Mouse (Mus musculus) Patski (cell line): Measurements from ENCODE around the gene Tmem132d. TPM values are rescaled to one million over a fixed set of nuclear protein-coding genes. Genes with fewer than 3 reads are reported as not detected.
"Not testable (repeated sequence)": the region's sequence is repeated elsewhere in the genome, so short reads cannot be mapped to it uniquely, and the experiment has no call there.

Experiments
- ATAC-seq: fragments of 100-300 bp; one replicate; pipeline ENCODE4 v1.8.0; 2021
- CTCF ChIA-PET: fragments of 350-600 bp; sonication (Branson Sonifier 250); formaldehyde crosslinking; loops from one replicate; lab custom pipeline; 2022; ENCODE audit warnings: inconsistent platforms; lab: Charles Lee
- POLR2A ChIA-PET: fragments of 350-600 bp; sonication (Branson Sonifier 250); formaldehyde crosslinking; loops from one replicate; lab custom pipeline; 2022; ENCODE audit warnings: antibody characterized with exemption, inconsistent platforms; lab: Charles Lee
- DNase-seq: peaks from one replicate; pipeline ENCODE4 v3.0.0-alpha.2; 2011; ENCODE audit warnings: low read depth, low spot score
- H3K27me3 ChIP-seq: fragments of 371-371 bp; one replicate; pipeline ENCODE4 v1.5.1; 2021
- CTCF ChIP-seq: fragments of 100-300 bp; IDR thresholded peaks from one replicate; pipeline ENCODE4 v1.5.1; 2021
- in situ Hi-C: fragments of 300-500 bp; cut with MboI; formaldehyde crosslinking; loops from 3 replicates; pipeline ENCODE4 v1.11.1; 2018; ENCODE audit warnings: low pct_unique_long_range_greater_than_20kb, mixed read lengths
- polyA plus RNA-seq: library from polyadenylated mRNA; unstranded; gene quantifications from one replicate; pipeline ENCODE4 v1.2.3, GENCODE M21; 2021

The Tmem132d gene
- polyA plus RNA-seq, 1 experiment from 2014 or later, result not detected

GRCm38 (mm10) chr5:127952800-127953199, 480.1 kb downstream of the Tmem132d start:
- no peak for TF ChIP-seq CTCF
- no peaks in the 10 kb centered on the region for H3K27me3 ChIP-seq
- POLR2A ChIA-PET, result no interaction called here
- CTCF ChIA-PET, result interaction anchor here (0.9 kb wide), 1 partner anchor 12 kb away, joined by 3 read pairs; no protein-coding TSS in a partner anchor
- no peak for ATAC-seq
- in situ Hi-C loops, result no loop called here
- no peak for DNase-seq

DNA sequence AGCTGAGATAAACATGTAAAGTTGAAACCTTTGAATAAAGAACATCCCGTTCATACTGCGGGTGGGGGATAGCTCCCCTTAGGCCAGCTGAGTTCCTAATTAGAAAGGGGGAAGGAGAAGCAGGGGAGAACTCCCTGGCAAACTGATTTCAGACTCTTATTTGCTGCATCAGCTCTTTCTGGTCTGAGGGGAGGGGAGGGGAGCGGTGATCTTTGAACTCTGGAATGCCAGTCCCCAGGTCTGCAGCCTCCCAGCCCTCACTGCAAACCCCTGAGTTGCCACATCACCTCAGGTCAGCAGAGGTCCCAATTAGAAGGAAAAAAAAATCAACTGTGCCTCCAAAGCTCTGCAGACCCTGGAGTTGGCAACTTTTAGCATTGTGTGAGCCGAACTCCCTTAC, 482.3 kb downstream of the Tmem132d start:
- ATAC-seq (no peak), DNase-seq (no peak)
- ChIA-PET POLR2A (no interaction called here), CTCF (no interaction called here)
- in situ Hi-C loops, result no loop called here
- no peaks in the 10 kb centered on the region for H3K27me3 ChIP-seq
- no peak for TF ChIP-seq CTCF

GRCm38 (mm10) chr5:127947275-127947674, 485.6 kb downstream of the Tmem132d start:
- ATAC-seq, result no peak
- no peak for DNase-seq
- ChIA-PET POLR2A (interaction anchor here (0.6 to 1.6 kb wide), 2 partner anchors 11 to 305 kb away, joined by 3 read pairs; no protein-coding TSS in a partner anchor), CTCF (no interaction called here)
- TF ChIP-seq CTCF, result peak; percentile 30
- in situ Hi-C loops, result no loop called here
- no peaks in the 10 kb centered on the region for H3K27me3 ChIP-seq

GRCm38 (mm10) chr5:127942171-127942570, 490.7 kb downstream of the Tmem132d start:
- CTCF ChIA-PET, DNase-seq, POLR2A ChIA-PET, ATAC-seq, H3K27me3 ChIP-seq, in situ Hi-C loops: not testable (repeated sequence)

DNA sequence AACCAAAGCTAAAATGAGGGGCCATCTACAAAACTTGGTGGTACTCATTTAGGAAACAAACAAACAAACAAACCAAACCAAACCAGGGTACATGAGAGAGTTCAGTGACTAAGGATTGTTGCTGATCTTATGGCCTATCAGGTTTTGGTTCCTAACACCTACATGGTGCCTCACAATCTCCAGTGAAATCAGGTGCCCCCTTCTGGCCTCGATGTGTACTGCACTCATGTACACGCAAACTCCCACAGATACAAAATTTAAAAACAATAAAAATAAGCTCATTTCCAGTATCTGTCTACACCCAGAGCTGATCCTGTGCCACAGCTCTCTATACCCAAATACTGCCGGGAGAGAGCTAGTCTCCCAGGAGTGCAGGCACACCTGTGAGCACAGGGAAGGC, 495.0 kb downstream of the Tmem132d start:
- no peak for DNase-seq
- POLR2A ChIA-PET, result no interaction called here
- CTCF ChIA-PET, result no interaction called here
- TF ChIP-seq CTCF, result no peak
- no peak for ATAC-seq
- in situ Hi-C loops, result no loop called here
- H3K27me3 ChIP-seq, result no peaks in the 10 kb centered on the region

- in situ Hi-C loops, result no loop called here
- no peak for TF ChIP-seq CTCF
- ChIA-PET CTCF (no interaction called here), POLR2A (no interaction called here)
- H3K27me3 ChIP-seq, result no peaks in the 10 kb centered on the region
- no peak for DNase-seq
- no peak for ATAC-seq
These were observed 503.2 kb downstream of the Tmem132d start for GRCm38 (mm10) chr5:127929687-127930086.

- TF ChIP-seq CTCF, result no peak
- in situ Hi-C loops, result no loop called here
- ATAC-seq (no peak), DNase-seq (no peak)
- H3K27me3 ChIP-seq, result no peaks in the 10 kb centered on the region
- ChIA-PET CTCF (no interaction called here), POLR2A (no interaction called here)
These were observed 506.2 kb downstream of the Tmem132d start for GRCm38 (mm10) chr5:127926686-127927085.

- CTCF ChIA-PET, result no interaction called here
- POLR2A ChIA-PET, result no interaction called here
- in situ Hi-C loops, result no loop called here
These were observed 508.8 kb downstream of the Tmem132d start for GRCm38 (mm10) chr5:127924106-127924505.

DNA sequence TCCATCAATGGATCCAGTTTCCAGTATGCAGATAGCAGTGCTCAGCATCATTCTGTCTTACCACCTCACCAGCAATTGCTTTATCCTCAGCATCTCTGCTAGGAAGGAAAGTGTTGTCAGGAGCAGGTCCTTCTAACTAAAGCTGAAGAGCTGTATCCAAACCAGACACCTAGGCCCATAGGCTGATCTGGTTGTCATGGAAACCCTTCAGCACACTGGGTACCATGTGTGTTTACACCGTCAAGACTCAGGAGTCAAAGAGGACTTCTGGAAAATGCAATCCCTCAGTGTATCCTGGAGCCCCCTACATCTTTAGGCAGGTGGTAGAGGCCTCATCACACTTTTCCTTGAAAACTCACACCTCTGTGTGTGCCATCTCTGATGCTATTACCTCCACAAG, 513.7 kb downstream of the Tmem132d start:
- POLR2A ChIA-PET, result no interaction called here
- TF ChIP-seq CTCF, result no peak
- CTCF ChIA-PET, result interaction anchor here (0.7 kb wide), 1 partner anchor 588 kb away, joined by 3 read pairs; no protein-coding TSS in a partner anchor
- ATAC-seq (no peak), DNase-seq (no peak)
- in situ Hi-C loops, result no loop called here
- H3K27me3 ChIP-seq, result no peaks in the 10 kb centered on the region

More at GRCm38 (mm10) chr5:127924106-127924505, 508.8 kb downstream of the Tmem132d start:
- ATAC-seq (no peak), DNase-seq (no peak)
- no peak for TF ChIP-seq CTCF
- no peaks in the 10 kb centered on the region for H3K27me3 ChIP-seq

GRCm38 (mm10) chr5:127918376-127918775, 514.5 kb downstream of the Tmem132d start:
- TF ChIP-seq CTCF, result no peak
- CTCF ChIA-PET, result no interaction called here
- ATAC-seq (no peak), DNase-seq (no peak)
- in situ Hi-C loops, result no loop called here
- POLR2A ChIA-PET, result no interaction called here
- H3K27me3 ChIP-seq, result no peaks in the 10 kb centered on the region

DNA sequence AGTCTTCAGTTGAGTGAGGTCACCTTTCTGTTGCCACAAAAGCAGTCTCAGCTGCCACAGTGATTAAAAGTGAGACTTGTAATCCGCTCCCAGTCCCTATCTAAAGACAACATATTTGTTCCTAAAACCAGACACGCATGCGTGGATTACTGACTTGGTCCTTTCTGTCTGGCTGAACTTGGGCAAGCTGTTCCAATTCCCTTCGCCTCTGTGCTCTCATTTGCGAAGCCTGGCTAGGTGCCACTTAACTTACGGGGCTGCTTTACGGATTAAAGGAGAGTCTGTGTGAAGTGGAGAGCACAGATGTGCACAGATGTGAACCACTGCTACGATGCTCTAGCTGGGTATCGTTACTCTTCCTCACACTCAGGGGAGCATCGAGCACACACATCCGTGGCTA, 518.7 kb downstream of the Tmem132d start:
- TF ChIP-seq CTCF, result no peak

GRCm38 (mm10) chr5:127911603-127912002, 521.3 kb downstream of the Tmem132d start:
- H3K27me3 ChIP-seq, result no peaks in the 10 kb centered on the region
- no peak for TF ChIP-seq CTCF
- DNase-seq, result no peak
- in situ Hi-C loops, result no loop called here
- ChIA-PET CTCF (no interaction called here), POLR2A (no interaction called here)
- ATAC-seq, result no peak

More for the DNA sequence above, 518.7 kb downstream of the Tmem132d start:
- DNase-seq (no peak), ATAC-seq (no peak)
- in situ Hi-C loops, result no loop called here
- ChIA-PET CTCF (no interaction called here), POLR2A (no interaction called here)
- no peaks in the 10 kb centered on the region for H3K27me3 ChIP-seq
